Mouse (Mus musculus) brain, embryonic 14.5 days (tissue): ENCODE data around the gene Theg.

Experiments
- CTCF ChIP-seq: fragments of 200-500 bp; IDR thresholded peaks from 2 replicates; pipeline ENCODE4 v1.5.1; 2012; ENCODE audit warnings: inconsistent platforms, mild to moderate bottlenecking, moderate library complexity, borderline replicate concordance; ENCODE audit not compliant: insufficient read depth, insufficient read length; ENCODE audit errors: extremely low read depth
- POLR2A ChIP-seq: fragments of 200-500 bp; IDR thresholded peaks from 2 replicates; pipeline ENCODE4 v1.6.1; 2012; ENCODE audit warnings: mild to moderate bottlenecking, inconsistent platforms, borderline replicate concordance; ENCODE audit not compliant: poor library complexity, insufficient read depth, insufficient read length, severe bottlenecking; ENCODE audit errors: extremely low read depth

GRCm38 (mm10) chr10:79595590-79595929, 8.4 kb upstream of the Theg start:
- TF ChIP-seq POLR2A (no peak), CTCF (no peak)
